Mouse (Mus musculus) effector memory CD4-positive, alpha-beta T cell, adult 7 months (primary cell): ENCODE data around the gene Olfr102. TPM values are rescaled to one million over a fixed set of nuclear protein-coding genes. Genes with fewer than 3 reads are reported as not detected.

Experiments
- polyA plus RNA-seq: library from polyadenylated mRNA; unstranded; fragments of 100-300 nt; shearing (Covaris generic); gene quantifications from one replicate; pipeline ENCODE4 v1.2.1, GENCODE M21; 2017

The Olfr102 gene
- polyA plus RNA-seq, result 0.40 TPM

DNA sequence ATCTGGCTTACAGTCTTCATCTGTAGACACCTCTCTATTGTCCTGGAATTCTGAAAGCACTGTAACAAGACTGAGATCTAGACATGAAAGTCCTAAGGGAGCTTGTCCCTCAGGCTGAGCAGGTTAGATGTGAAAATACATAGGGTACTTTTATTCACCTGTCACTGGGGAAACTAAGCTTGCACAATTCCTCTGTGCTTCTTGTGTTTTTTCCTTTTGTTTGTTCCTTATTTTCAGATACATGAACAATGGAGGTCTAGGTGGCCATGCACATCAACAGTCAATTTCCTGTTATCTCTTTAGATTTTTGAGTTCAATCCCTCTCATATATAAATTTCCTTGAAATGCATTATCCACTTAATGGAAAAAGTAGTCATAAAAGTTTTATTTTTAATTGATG is at the start of gene Olfr102:
Gene Olfr102 (minus strand): TSS at position 101 of the 400 bp plus-strand sequence.

GRCm38 (mm10) chr17:37359282-37359681 is 42.4 kb upstream of the Olfr102 start, which contains the start of gene Olfr104-ps:
Gene Olfr104-ps, plus strand, starts transcription at chr17:37359582.

DNA sequence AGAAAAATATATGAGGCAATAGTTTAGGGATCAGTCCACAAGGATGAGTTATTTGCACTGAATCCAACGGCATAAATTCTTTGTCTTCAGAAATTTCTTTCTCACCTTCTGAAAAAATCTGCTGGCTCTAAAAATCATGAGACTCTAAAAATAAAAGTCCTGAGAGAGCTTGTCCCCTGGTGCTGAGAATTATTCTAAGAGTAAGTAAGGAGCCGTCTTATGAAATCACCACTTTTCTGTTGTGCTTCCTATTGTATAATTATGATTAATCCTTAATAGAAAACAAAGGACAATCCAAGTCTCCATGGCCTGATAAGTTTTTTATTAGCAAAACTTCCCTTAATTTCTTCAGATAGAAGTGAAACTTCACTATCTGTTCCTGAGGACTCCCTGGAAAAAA is 22.7 kb upstream of the Olfr102 start, which contains the start of gene Olfr103:
Gene Olfr103 (minus strand): TSS at position 101 of the 400 bp plus-strand sequence.

GRCm38 (mm10) chr17:37304213-37304612 is 12.6 kb downstream of the Olfr102 start, which contains the start of gene Olfr101:
Gene Olfr101, minus strand, starts transcription at chr17:37304313.

GRCm38 (mm10) chr17:37283360-37283759 is 33.5 kb downstream of the Olfr102 start, which contains the start of gene Olfr99:
Gene Olfr99, minus strand, starts transcription at chr17:37283460.

GRCm38 (mm10) chr17:37270058-37270701 is 46.7 kb downstream of the Olfr102 start, which contains the start of gene H2-M3:
Gene H2-M3, plus strand, starts transcription at chr17:37270220.

GRCm38 (mm10) chr17:37263626-37264025 is 53.2 kb downstream of the Olfr102 start, which contains the start of gene Olfr98:
Gene Olfr98, minus strand, starts transcription at chr17:37263749.

Other genes with a start within 250 kb of the Olfr102 start
- 0.17 TPM for gene Olfr90, start 228.6 kb downstream of the Olfr102 start, polyA plus RNA-seq
- not detected for gene Olfr91, start 218.8 kb downstream of the Olfr102 start, polyA plus RNA-seq
- gene Olfr92, start 197.0 kb downstream of the Olfr102 start, polyA plus RNA-seq, result not detected
- gene Olfr93, start 155.6 kb downstream of the Olfr102 start, polyA plus RNA-seq, result not detected
- gene Ubd, start 123.2 kb downstream of the Olfr102 start, polyA plus RNA-seq, result not detected
- gene Olfr94, start 116.1 kb downstream of the Olfr102 start, polyA plus RNA-seq, result not detected
- 0.07 TPM for gene Olfr95, start 103.9 kb downstream of the Olfr102 start, polyA plus RNA-seq
- not detected for gene Olfr96, start 96.9 kb downstream of the Olfr102 start, polyA plus RNA-seq
- not detected for gene Olfr97, start 79.7 kb downstream of the Olfr102 start, polyA plus RNA-seq
- not detected for gene Olfr98, start 53.3 kb downstream of the Olfr102 start, polyA plus RNA-seq
- 97.7 TPM for gene H2-M3, start 46.8 kb downstream of the Olfr102 start, polyA plus RNA-seq
- gene Olfr99, start 33.6 kb downstream of the Olfr102 start, polyA plus RNA-seq, result 2.3 TPM
- gene Olfr101, start 12.7 kb downstream of the Olfr102 start, polyA plus RNA-seq, result not detected
- gene Olfr103, start 22.6 kb upstream of the Olfr102 start, polyA plus RNA-seq, result not detected
- gene Olfr104-ps, start 42.5 kb upstream of the Olfr102 start, polyA plus RNA-seq, result not detected
- not detected for gene Olfr105-ps, start 62.0 kb upstream of the Olfr102 start, polyA plus RNA-seq
- not detected for gene Olfr106-ps, start 73.3 kb upstream of the Olfr102 start, polyA plus RNA-seq
- gene Olfr107, start 82.2 kb upstream of the Olfr102 start, polyA plus RNA-seq, result not detected
- not detected for gene Olfr108, start 128.4 kb upstream of the Olfr102 start, polyA plus RNA-seq
- gene Olfr109, start 141.9 kb upstream of the Olfr102 start, polyA plus RNA-seq, result not detected
- gene H2-M2, start 166.5 kb upstream of the Olfr102 start, polyA plus RNA-seq, result not detected
- not detected for gene Olfr110, start 175.4 kb upstream of the Olfr102 start, polyA plus RNA-seq
- not detected for gene Olfr111, start 191.0 kb upstream of the Olfr102 start, polyA plus RNA-seq